Mouse (Mus musculus) adrenal gland, postnatal 25 days (tissue): ENCODE results near the gene Skap1. TPM values are rescaled to one million over a fixed set of nuclear protein-coding genes. Genes with fewer than 3 reads are reported as not detected.

Experiments
- DNase-seq: peaks from one replicate; pipeline ENCODE4 v3.0.0; 2021; ENCODE audit warnings: mixed read lengths
- total RNA-seq: library from RNA; stranded (reverse); gene quantifications from 2 replicates; pipeline ENCODE4 v1.2.3, GENCODE M21; 2021

The Skap1 gene
- total RNA-seq, 1 experiment from 2014 or later = 6.7 TPM

GRCm38 (mm10) chr11:96560229-96560628 lies 95.8 kb downstream of the Skap1 start:
- DNase-seq = no peak

- no peak for DNase-seq
Measured at GRCm38 (mm10) chr11:96564088-96564487, 99.7 kb downstream of the Skap1 start.

GRCm38 (mm10) chr11:96572515-96572914 lies 108.1 kb downstream of the Skap1 start:
- no peak for DNase-seq

- DNase-seq = no peak
Measured at GRCm38 (mm10) chr11:96576491-96577427, 112.4 kb downstream of the Skap1 start.

GRCm38 (mm10) chr11:96578551-96579283 lies 114.3 kb downstream of the Skap1 start:
- no peak for DNase-seq

- DNase-seq = peak; percentile 54
Measured at GRCm38 (mm10) chr11:96581604-96582384, 117.4 kb downstream of the Skap1 start.

GRCm38 (mm10) chr11:96582595-96582994 lies 118.2 kb downstream of the Skap1 start:
- DNase-seq = no peak

GRCm38 (mm10) chr11:96589828-96590227 lies 125.4 kb downstream of the Skap1 start:
- no peak for DNase-seq

- no peak for DNase-seq
Measured at GRCm38 (mm10) chr11:96595890-96596289, 131.5 kb downstream of the Skap1 start.

- no peak for DNase-seq
Measured at GRCm38 (mm10) chr11:96596301-96596700, 131.9 kb downstream of the Skap1 start.

- no peak for DNase-seq
Measured at GRCm38 (mm10) chr11:96602806-96603205, 138.4 kb downstream of the Skap1 start.

- no peak for DNase-seq
Measured at GRCm38 (mm10) chr11:96604306-96604705, 139.9 kb downstream of the Skap1 start.

- no peak for DNase-seq
Measured at GRCm38 (mm10) chr11:96604751-96605450, 140.5 kb downstream of the Skap1 start.

GRCm38 (mm10) chr11:96605516-96605915 lies 141.1 kb downstream of the Skap1 start:
- no peak for DNase-seq

- no peak for DNase-seq
Measured at GRCm38 (mm10) chr11:96612596-96612995, 148.2 kb downstream of the Skap1 start.

GRCm38 (mm10) chr11:96616792-96617191 lies 152.4 kb downstream of the Skap1 start:
- DNase-seq = no peak

GRCm38 (mm10) chr11:96618789-96619445 lies 154.5 kb downstream of the Skap1 start:
- no peak for DNase-seq

- no peak for DNase-seq
Measured at GRCm38 (mm10) chr11:96619576-96619975, 155.2 kb downstream of the Skap1 start.

- no peak for DNase-seq
Measured at GRCm38 (mm10) chr11:96620006-96620405, 155.6 kb downstream of the Skap1 start.

- DNase-seq = no peak
Measured at GRCm38 (mm10) chr11:96620660-96621059, 156.3 kb downstream of the Skap1 start.

- DNase-seq = peak; percentile 90
Measured at GRCm38 (mm10) chr11:96621167-96621566, 156.8 kb downstream of the Skap1 start.
